In genomic region chr4:22301943-22302215, GRCm38 (mm10) we compare ENCODE assay signal across 14 mouse cellular contexts. TPM values are rescaled to one million over a fixed set of nuclear protein-coding genes. Genes with fewer than 3 reads are reported as not detected.
DNase-seq lines count a peak whose midpoint lies in the region; ATAC-seq lines count a peak whose summit lies in the region.
"Had no signal": no experiment of that assay in that cellular context is flagged by ENCODE, and none has a peak within 500 bp of the region (broad histone marks: within the 10 kb centered on the region; RNA-seq: fewer than 3 reads in every experiment).

No protein-coding gene starts in this region.

- no peak overlapping the region for H3K4me2 ChIP-seq in midbrain, embryonic 11.5 days
- no peak overlapping the region for H3K4me2 ChIP-seq in forebrain, embryonic 16.5 days (ENCODE audit: low read length)
- H3K4me2 ChIP-seq in midbrain, embryonic 12.5 days (replicated peaks) = 0 out of 2 replicates have a peak overlapping the region, but pooled peaks have one; percentile 7
- H3K4me2 ChIP-seq: hindbrain, embryonic 15.5 days; liver, embryonic 11.5 days had no signal

- ATAC-seq in midbrain, embryonic 11.5 days (ENCODE audit: low FRiP score) = peak; percentile 73; the same call in 1 of the 2 replicates
- peak; percentile 72 for ATAC-seq in forebrain, embryonic 16.5 days
- ATAC-seq in midbrain, embryonic 12.5 days (ENCODE audit: low FRiP score, low read depth) = peak; percentile 74

- no peaks in the 10 kb centered on the region for H3K27me3 ChIP-seq in midbrain, embryonic 11.5 days (ENCODE audit: control insufficient read depth, insufficient read depth, low read length)
- no peaks in the 10 kb centered on the region for H3K27me3 ChIP-seq in midbrain, embryonic 10.5 days (ENCODE audit: low read depth, poor library complexity, severe bottlenecking)
- H3K27me3 ChIP-seq in forebrain, embryonic 16.5 days (replicated peaks; ENCODE audit: control insufficient read depth, insufficient read depth, low read length) = no peaks in the 10 kb centered on the region
- H3K27me3 ChIP-seq in midbrain, embryonic 12.5 days = no peaks in the 10 kb centered on the region
- H3K27me3 ChIP-seq: hindbrain, embryonic 15.5 days had no signal

- H3K9me3 ChIP-seq in midbrain, embryonic 11.5 days (ENCODE audit: control insufficient read depth, low read length) = no peaks in the 10 kb centered on the region
- H3K9me3 ChIP-seq in midbrain, embryonic 10.5 days (replicated peaks) = peaks cover 11% of the 10 kb centered on the region; the same call in 1 of the 2 replicates
- H3K9me3 ChIP-seq in forebrain, embryonic 16.5 days (ENCODE audit: control insufficient read depth, low read length) = peaks cover 8% of the 10 kb centered on the region
- 0 out of 2 replicates have a peak, but pooled peaks cover 9% of the 10 kb centered on the region for H3K9me3 ChIP-seq in midbrain, embryonic 12.5 days

- H3K36me3 ChIP-seq in midbrain, embryonic 11.5 days (ENCODE audit: control insufficient read depth, insufficient read depth, low read length) = no peaks in the 10 kb centered on the region
- H3K36me3 ChIP-seq in midbrain, embryonic 10.5 days = no peaks in the 10 kb centered on the region
- no peaks in the 10 kb centered on the region for H3K36me3 ChIP-seq in forebrain, embryonic 16.5 days (ENCODE audit: control insufficient read depth, insufficient read depth)
- no peaks in the 10 kb centered on the region for H3K36me3 ChIP-seq in midbrain, embryonic 12.5 days
- H3K36me3 ChIP-seq: hindbrain, embryonic 15.5 days had no signal

- no peak for DNase-seq in midbrain, embryonic 11.5 days (ENCODE audit: low spot score, missing footprints)
- DNase-seq in midbrain, embryonic 10.5 days (ENCODE audit: low spot score) = no peak
- DNase-seq in kidney, postnatal 14 days = no peak
- no peak for DNase-seq in adrenal gland, postnatal 10 days
- no peak for DNase-seq in thymus, adult 18-20 months
- DNase-seq: cerebellum, adult 2 months; gastrocnemius, postnatal 36 days; kidney, adult 11 months; lung, adult 2 months; lung, postnatal 4 days had no signal

- 61% methylated on average over 4 of the region's 4 CpGs for WGBS in midbrain, embryonic 11.5 days
- 75% methylated on average over 4 of the region's 4 CpGs for WGBS in midbrain, embryonic 10.5 days
- 2% methylated on average over 4 of the region's 4 CpGs for WGBS in forebrain, embryonic 16.5 days
- WGBS in midbrain, embryonic 12.5 days = 27% methylated on average over 4 of the region's 4 CpGs

- H3K9ac ChIP-seq in midbrain, embryonic 11.5 days (ENCODE audit: low read length) = no peak overlapping the region
- no peak overlapping the region for H3K9ac ChIP-seq in forebrain, embryonic 16.5 days (replicated peaks; ENCODE audit: low read depth, low read length)
- no peak overlapping the region for H3K9ac ChIP-seq in midbrain, embryonic 12.5 days (replicated peaks)
- H3K9ac ChIP-seq: hindbrain, embryonic 15.5 days had no signal

- 0 out of 2 replicates have a peak, but pooled peaks cover 3% of the 10 kb centered on the region for H3K4me1 ChIP-seq in midbrain, embryonic 11.5 days (ENCODE audit: control insufficient read depth, insufficient read depth, low read length)
- peaks cover 7% of the 10 kb centered on the region for H3K4me1 ChIP-seq in midbrain, embryonic 10.5 days
- peaks cover 7% of the 10 kb centered on the region for H3K4me1 ChIP-seq in forebrain, embryonic 16.5 days (replicated peaks; ENCODE audit: control insufficient read depth, insufficient read depth, low read length)
- H3K4me1 ChIP-seq in midbrain, embryonic 12.5 days = peaks cover 12% of the 10 kb centered on the region; the same call in 1 of the 2 replicates

- no peak overlapping the region for H3K27ac ChIP-seq in midbrain, embryonic 11.5 days (ENCODE audit: low read depth, low read length)
- no peak overlapping the region for H3K27ac ChIP-seq in midbrain, embryonic 10.5 days (replicated peaks)
- H3K27ac ChIP-seq in forebrain, embryonic 16.5 days (ENCODE audit: low read length) = peak overlapping the region; percentile 2; the same call in 1 of the 2 replicates
- H3K27ac ChIP-seq in midbrain, embryonic 12.5 days (replicated peaks) = 0 out of 2 replicates have a peak overlapping the region, but pooled peaks have one; percentile 20
- H3K27ac ChIP-seq: hindbrain, embryonic 15.5 days had no signal

- no peak overlapping the region for H3K4me3 ChIP-seq in midbrain, embryonic 11.5 days (ENCODE audit: low read depth, low read length)
- H3K4me3 ChIP-seq in midbrain, embryonic 10.5 days = no peak overlapping the region
- H3K4me3 ChIP-seq in forebrain, embryonic 16.5 days (replicated peaks; ENCODE audit: low read length) = no peak overlapping the region
- no peak overlapping the region for H3K4me3 ChIP-seq in midbrain, embryonic 12.5 days
- H3K4me3 ChIP-seq: hindbrain, embryonic 15.5 days had no signal

RNA-seq across cellular contexts. Expression of gene Fbxl4, which starts 55.5 kb away (rescaled TPM):
- 10.1 and 11.0 TPM in 2 replicates for polyA plus RNA-seq in midbrain, embryonic 11.5 days (2014; fragmentation: Nextera tagmentation; extraction: Ambion mirVana)
- polyA plus RNA-seq in midbrain, embryonic 10.5 days (2016; fragmentation: Nextera tagmentation; extraction: Ambion mirVana) = 6.2 and 8.6 TPM in 2 replicates
- polyA plus RNA-seq in forebrain, embryonic 16.5 days (2015; fragmentation: Nextera tagmentation; extraction: Ambion mirVana) = 13.0 and 13.5 TPM in 2 replicates
- 11.6 and 11.9 TPM in 2 replicates for polyA plus RNA-seq in midbrain, embryonic 12.5 days (2016; fragmentation: Nextera tagmentation; extraction: Ambion mirVana)
- 10 to 100 TPM; 19.3 to 22.4 TPM for total RNA-seq in adrenal gland, postnatal 10 days (2021)

Comparison
In these comparisons a context has a peak if more than half of its experiments do, and no peak if none do; other contexts are left out.
1. H3K27ac ChIP-seq: peak in forebrain, embryonic 16.5 days (single experiment) and midbrain, embryonic 12.5 days (single experiment); none in midbrain, embryonic 11.5 days (single experiment) and midbrain, embryonic 10.5 days (single experiment).
2. Peak in every context shown above with its lines, with median percentiles within 50 percentile points of each other: ATAC-seq.